Mouse (Mus musculus) intestine, embryonic 14.5 days (tissue): ENCODE measurements around the gene Actl11. TPM values are rescaled to one million over a fixed set of nuclear protein-coding genes. Genes with fewer than 3 reads are reported as not detected.

ENCODE experiments used
- ATAC-seq: fragments of 200-750 bp; cut with Nextera tagmentation; replicated peaks from 2 replicates; pipeline ENCODE4 v1.8.0; 2017; ENCODE audit warnings: low read depth, moderate number of reproducible peaks, moderate TSS enrichment, moderate library complexity; ENCODE audit not compliant: low FRiP score, low TSS enrichment
- DNase-seq: peaks from one replicate; pipeline ENCODE4 v3.0.0-alpha.2; 2018; ENCODE audit warnings: low spot score
- H3K27ac ChIP-seq: fragments of 300-500 bp; sonication (generic); 2 replicates; pipeline ENCODE4 v1.5.1; 2014; ENCODE audit warnings: low read depth, mild to moderate bottlenecking, control low read depth
- H3K27me3 ChIP-seq: fragments of 300-500 bp; sonication (generic); replicated peaks from 2 replicates; pipeline ENCODE4 v1.6.1; 2014; ENCODE audit warnings: low read length, control low read depth; ENCODE audit not compliant: control insufficient read depth, insufficient read depth
- H3K36me3 ChIP-seq: fragments of 300-500 bp; sonication (generic); 2 replicates; pipeline ENCODE4 v1.6.1; 2014; ENCODE audit warnings: low read length, control low read depth; ENCODE audit not compliant: control insufficient read depth, insufficient read depth
- H3K4me1 ChIP-seq: fragments of 300-500 bp; sonication (generic); replicated peaks from 2 replicates; pipeline ENCODE4 v1.6.1; 2014; ENCODE audit warnings: low read length, control low read depth, mixed read lengths; ENCODE audit not compliant: control insufficient read depth, insufficient read depth
- H3K4me2 ChIP-seq: fragments of 300-500 bp; sonication (generic); 2 replicates; pipeline ENCODE4 v1.6.1; 2014; ENCODE audit warnings: low read length
- H3K4me3 ChIP-seq: fragments of 300-500 bp; sonication (generic); 2 replicates; pipeline ENCODE4 v1.5.1; 2014; ENCODE audit warnings: low read depth, low read length, control low read depth, mixed read lengths
- H3K9ac ChIP-seq: fragments of 300-500 bp; sonication (generic); 2 replicates; pipeline ENCODE4 v1.6.1; 2014; ENCODE audit warnings: mild to moderate bottlenecking, low read length
- H3K9me3 ChIP-seq: fragments of 300-500 bp; sonication (generic); 2 replicates; pipeline ENCODE4 v1.6.1; 2016; ENCODE audit warnings: low read length, control low read depth; ENCODE audit not compliant: control insufficient read depth
- WGBS: fragments of 180-500 bp; shearing (Covaris S2); extraction: QIAGEN DNeasy Blood & Tissue Kit; methylation state at CpG from one replicate; pipeline ENCODE4 v1.1.7; 2014; 5-methylcytosine and 5-hydroxymethylcytosine counted together
- polyA plus RNA-seq: library from polyadenylated mRNA; unstranded; fragments of >200 nt; fragmentation: Nextera tagmentation; extraction: Ambion mirVana; gene quantifications from 2 replicates; pipeline ENCODE4 v1.2.1, GENCODE M21; 2014

Gene Actl11
- polyA plus RNA-seq = not detected in 2 replicates

DNA sequence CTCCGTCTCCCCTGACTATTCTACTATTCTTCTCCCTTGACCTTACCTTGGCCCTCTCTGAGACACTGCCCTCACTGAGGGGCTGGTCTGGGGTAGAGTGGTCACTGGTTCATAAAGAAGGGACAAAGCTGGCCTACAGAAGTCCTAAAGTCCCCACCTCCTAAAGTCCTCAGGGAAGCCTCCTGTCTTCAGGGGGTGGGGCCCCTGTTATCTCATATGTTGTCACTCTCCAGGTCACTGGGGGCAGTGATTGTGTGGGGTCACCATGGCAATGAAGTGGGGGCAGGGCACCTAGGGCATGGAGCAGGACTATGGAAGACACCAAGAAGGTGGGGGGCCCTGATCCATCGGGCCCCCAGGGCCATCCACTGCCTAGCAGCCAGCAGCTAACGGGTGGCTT lies at the start of gene Actl11:
TSS of gene Actl11 (plus strand) at position 301 of the 400 bp plus-strand sequence.
- Histone ChIP-seq H3K36me3 (no peaks in the 10 kb centered on the region), H3K4me3 (no peak within 1 kb of the TSS), H3K4me1 (peaks cover 10% of the 10 kb centered on the region), H3K9me3 (no peaks in the 10 kb centered on the region), H3K27me3 (no peaks in the 10 kb centered on the region), H3K9ac (no peak within 1 kb of the TSS), H3K27ac (no peak within 1 kb of the TSS), H3K4me2 (no peak within 1 kb of the TSS)
- ATAC-seq (no peak), DNase-seq (no peak)
- 83% methylated on average over 3 of the region's 3 CpGs for WGBS

DNA sequence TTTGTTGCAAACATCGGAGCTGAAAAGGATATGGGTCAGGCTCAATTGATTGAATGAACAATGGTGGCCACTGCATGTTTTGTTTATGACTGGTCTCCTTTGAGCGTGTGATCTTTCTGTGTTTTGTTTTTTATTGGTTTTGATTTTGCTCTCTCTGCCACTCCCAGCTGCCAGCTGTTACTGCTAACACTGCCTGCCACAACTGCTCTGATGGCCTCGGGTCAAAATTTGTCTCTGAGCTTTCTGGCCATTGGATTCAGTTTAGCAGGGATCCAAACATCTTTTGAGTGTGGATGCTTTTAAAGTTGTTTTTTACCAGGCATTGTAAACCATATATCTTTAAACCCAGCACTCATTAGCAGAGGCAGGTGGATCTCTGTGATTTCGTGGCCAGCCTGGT lies 47.9 kb upstream of the Actl11 start:
- H3K4me1 ChIP-seq = no peaks in the 10 kb centered on the region

DNA sequence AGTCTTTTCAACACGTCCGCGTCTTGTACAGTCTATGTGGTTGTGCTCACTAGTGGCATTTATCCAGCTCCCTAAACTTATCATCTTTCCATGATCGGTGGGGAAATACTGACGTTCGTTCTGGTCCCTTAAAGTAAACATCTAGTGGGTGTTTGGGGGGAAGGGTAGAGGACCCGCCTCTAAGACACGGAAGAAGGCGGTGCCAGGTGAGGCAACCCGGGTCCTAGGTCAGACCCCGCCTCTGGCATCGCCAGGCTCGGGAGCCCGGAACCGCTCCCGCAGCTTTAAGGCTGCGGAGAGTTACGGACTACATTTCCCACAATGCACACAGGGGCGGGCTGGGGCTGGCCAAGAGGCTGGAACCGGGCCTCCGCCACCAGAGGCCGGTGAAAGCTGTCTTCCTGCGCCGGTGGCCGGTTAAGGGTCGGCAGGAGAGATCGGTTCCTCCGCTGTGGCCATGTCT lies 40.4 kb upstream of the Actl11 start, which contains the start of gene Mon1a:
TSS of gene Mon1a (plus strand) at position 348 of the 463 bp plus-strand sequence.
- WGBS = under 1% methylated on average over 28 of the region's 28 CpGs
- peak within 1 kb of the TSS; percentile 74 for H3K4me2 ChIP-seq
- H3K27ac ChIP-seq = peak within 1 kb of the TSS; percentile 43
- peak within 1 kb of the TSS; percentile 62 for H3K9ac ChIP-seq
- H3K4me3 ChIP-seq = peak within 1 kb of the TSS; percentile 73
- DNase-seq = peak; percentile 87
- no peaks in the 10 kb centered on the region for H3K27me3 ChIP-seq
- H3K9me3 ChIP-seq = no peaks in the 10 kb centered on the region
- H3K36me3 ChIP-seq = no peaks in the 10 kb centered on the region
- ATAC-seq = peak; percentile 95
- H3K4me1 ChIP-seq = 0 out of 2 replicates have a peak, but pooled peaks cover 8% of the 10 kb centered on the region

More for the DNA sequence above, 47.9 kb upstream of the Actl11 start:
- Histone ChIP-seq H3K27me3 (no peaks in the 10 kb centered on the region), H3K4me3 (no peak overlapping the region), H3K9ac (no peak overlapping the region), H3K36me3 (no peaks in the 10 kb centered on the region), H3K4me2 (no peak overlapping the region), H3K9me3 (no peaks in the 10 kb centered on the region), H3K27ac (no peak overlapping the region)
- no peak for ATAC-seq
- WGBS = 72% methylated on average over 4 of the region's 4 CpGs
- DNase-seq = no peak

DNA sequence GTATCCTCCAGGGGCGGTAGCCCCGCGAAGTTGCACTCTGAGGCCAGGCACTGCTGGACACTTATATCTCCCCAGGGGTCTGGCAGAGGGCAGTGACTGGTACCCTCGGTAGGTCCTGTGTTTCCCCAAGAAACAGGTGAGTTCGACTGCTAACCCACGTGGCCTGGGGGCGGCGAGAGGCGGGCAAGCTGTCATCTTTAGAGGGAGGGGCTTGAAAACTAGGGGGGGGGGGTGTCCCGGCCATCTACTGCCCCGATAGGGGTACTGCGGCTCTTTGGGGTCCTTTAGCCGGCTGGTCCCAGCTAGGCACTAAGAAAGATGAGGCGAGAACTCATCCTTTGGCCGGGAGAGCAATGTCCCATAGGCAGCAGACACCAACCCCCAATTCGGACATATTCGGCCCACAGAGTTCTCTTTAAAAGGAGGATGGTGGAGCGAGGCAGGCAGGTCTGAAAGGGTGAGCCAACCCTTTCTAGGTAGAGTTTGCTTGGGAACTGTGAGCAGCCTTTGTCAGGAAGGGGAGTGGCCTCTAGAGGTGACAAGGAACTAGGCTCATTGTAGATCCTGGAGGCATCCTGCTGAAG lies 39.9 kb upstream of the Actl11 start:
- Histone ChIP-seq H3K9me3 (no peaks in the 10 kb centered on the region), H3K4me3 (peak overlapping the region; percentile 73), H3K4me2 (peak overlapping the region; percentile 74), H3K27me3 (no peaks in the 10 kb centered on the region), H3K36me3 (no peaks in the 10 kb centered on the region), H3K27ac (peak overlapping the region; percentile 43), H3K9ac (peak overlapping the region; percentile 62), H3K4me1 (0 out of 2 replicates have a peak, but pooled peaks cover 8% of the 10 kb centered on the region)
- DNase-seq (peak; percentile 73), ATAC-seq (peak; percentile 79)
- WGBS = 2% methylated on average over 18 of the region's 18 CpGs

DNA sequence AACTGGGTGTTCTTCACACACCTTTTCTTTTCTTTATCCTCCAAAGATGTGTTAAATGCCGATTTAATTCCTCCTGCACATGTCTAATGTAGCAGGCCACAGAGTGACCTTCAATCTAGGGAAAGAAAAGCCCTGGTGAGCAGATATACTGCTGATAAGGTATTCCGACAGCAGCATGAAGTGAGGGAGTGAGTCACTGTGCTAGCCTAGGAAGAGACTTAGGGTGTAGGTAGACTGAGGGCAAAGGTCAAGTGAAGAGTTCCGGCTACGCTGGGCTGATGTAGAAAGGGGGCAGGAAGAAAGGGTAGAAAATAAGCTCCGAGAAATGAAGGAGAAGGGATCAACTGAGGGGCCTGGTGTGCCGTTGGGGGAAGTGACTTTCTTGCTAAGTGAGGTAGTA lies 38.0 kb upstream of the Actl11 start:
- Histone ChIP-seq H3K27ac (peak overlapping the region; percentile 20; the same call in 1 of the 2 replicates), H3K27me3 (no peaks in the 10 kb centered on the region), H3K9me3 (no peaks in the 10 kb centered on the region), H3K4me1 (0 out of 2 replicates have a peak, but pooled peaks cover 8% of the 10 kb centered on the region), H3K9ac (no peak overlapping the region), H3K4me3 (no peak overlapping the region), H3K36me3 (no peaks in the 10 kb centered on the region), H3K4me2 (0 out of 2 replicates have a peak overlapping the region, but pooled peaks have one; percentile 8)
- DNase-seq = no peak
- 65% methylated on average over 6 of the region's 6 CpGs for WGBS
- ATAC-seq = peak; percentile 45; the same call in 1 of the 2 replicates

DNA sequence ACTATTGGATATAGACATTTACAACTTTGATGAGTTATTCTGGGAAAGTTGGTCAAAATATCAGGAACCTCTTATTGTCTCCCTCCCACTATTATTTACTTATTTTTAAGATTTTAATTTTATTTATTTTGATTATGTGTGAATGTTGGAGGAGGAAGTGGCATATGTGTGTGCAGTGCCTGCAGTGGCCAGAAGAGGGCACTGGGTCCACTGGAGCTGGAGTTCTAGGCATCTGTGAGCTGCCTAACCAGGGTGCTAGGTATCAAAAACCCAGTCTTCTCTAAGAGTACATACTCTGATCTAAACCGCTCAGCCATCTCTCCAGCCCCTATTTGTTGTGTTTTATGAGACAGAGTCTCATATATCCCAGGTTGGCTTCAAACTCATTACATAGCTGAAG lies 37.2 kb upstream of the Actl11 start:
- DNase-seq (no peak), ATAC-seq (no peak)
- Histone ChIP-seq H3K9me3 (no peaks in the 10 kb centered on the region), H3K9ac (no peak overlapping the region), H3K27me3 (no peaks in the 10 kb centered on the region), H3K4me2 (no peak overlapping the region), H3K4me3 (no peak overlapping the region), H3K4me1 (0 out of 2 replicates have a peak, but pooled peaks cover 8% of the 10 kb centered on the region), H3K36me3 (no peaks in the 10 kb centered on the region), H3K27ac (no peak overlapping the region)
- 100% methylated on average over 1 of the region's 1 CpGs for WGBS

DNA sequence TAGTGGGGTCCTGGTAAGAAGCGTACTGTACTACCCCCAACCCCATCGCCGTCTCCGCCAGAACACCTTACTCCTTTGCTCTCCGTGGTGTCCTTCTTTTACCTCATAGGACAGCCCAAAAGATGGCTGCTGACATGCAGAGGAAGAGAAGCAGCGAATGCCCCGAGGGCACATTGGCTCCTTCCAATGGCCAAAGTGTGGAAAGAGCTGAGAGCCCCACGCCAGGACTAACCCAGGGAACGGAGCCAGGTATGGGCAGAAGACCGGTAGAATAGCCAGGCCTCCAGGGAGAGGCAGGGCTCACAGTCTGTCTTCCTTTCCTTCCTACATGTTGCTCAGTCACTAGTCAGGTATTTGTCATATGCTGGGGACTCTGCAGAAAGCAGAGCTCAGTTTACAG lies 29.7 kb upstream of the Actl11 start:
- DNase-seq (no peak), ATAC-seq (no peak)
- no peaks in the 10 kb centered on the region for H3K4me1 ChIP-seq
- no peak overlapping the region for H3K4me2 ChIP-seq
- peaks cover 16% of the 10 kb centered on the region for H3K27me3 ChIP-seq
- no peak overlapping the region for H3K9ac ChIP-seq
- peaks cover 17% of the 10 kb centered on the region for H3K36me3 ChIP-seq
- H3K27ac ChIP-seq = no peak overlapping the region
- WGBS = 85% methylated on average over 10 of the region's 10 CpGs
- no peak overlapping the region for H3K4me3 ChIP-seq
- no peaks in the 10 kb centered on the region for H3K9me3 ChIP-seq

DNA sequence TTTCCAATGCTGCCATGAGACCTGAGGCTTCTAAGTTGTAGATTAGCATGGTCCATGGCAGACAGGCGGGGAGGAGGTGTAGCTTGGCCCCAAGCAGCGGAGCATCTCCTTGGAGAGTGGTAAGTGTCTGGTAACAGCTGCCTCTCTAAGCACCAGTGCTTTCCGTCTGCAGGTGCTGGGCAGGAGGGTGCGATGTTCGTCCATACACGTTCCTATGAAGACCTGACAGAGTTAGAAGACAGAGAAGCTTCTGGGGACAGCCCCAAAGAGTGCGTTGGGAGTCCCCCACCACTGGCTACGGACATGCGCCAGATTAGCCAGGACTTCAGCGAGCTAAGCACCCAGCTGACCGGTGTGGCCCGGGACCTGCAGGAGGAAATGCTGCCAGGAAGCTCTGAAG lies 28.4 kb upstream of the Actl11 start:
- peaks cover under 1% of the 10 kb centered on the region for H3K4me1 ChIP-seq
- H3K9ac ChIP-seq = no peak overlapping the region
- peaks cover 16% of the 10 kb centered on the region for H3K27me3 ChIP-seq
- no peak overlapping the region for H3K4me3 ChIP-seq
- 76% methylated on average over 12 of the region's 12 CpGs for WGBS
- peaks cover 17% of the 10 kb centered on the region for H3K36me3 ChIP-seq
- ATAC-seq (no peak), DNase-seq (no peak)
- no peak overlapping the region for H3K27ac ChIP-seq
- H3K9me3 ChIP-seq = no peaks in the 10 kb centered on the region
- no peak overlapping the region for H3K4me2 ChIP-seq
